In genomic region chr17:12300896-12301706, GRCm38 (mm10) we compare ENCODE assay signal across 9 mouse cellular contexts. TPM values are rescaled to one million over a fixed set of nuclear protein-coding genes. Genes with fewer than 3 reads are reported as not detected.
DNase-seq lines count a peak whose midpoint lies in the region; ATAC-seq and TF ChIP-seq lines count a peak whose summit lies in the region.
"Had no signal": no experiment of that assay in that cellular context is flagged by ENCODE, and none has a peak within 500 bp of the region (broad histone marks: within the 10 kb centered on the region; RNA-seq: fewer than 3 reads in every experiment).

No protein-coding gene starts in this region.

- ATAC-seq in limb, embryonic 14.5 days (ENCODE audit: low FRiP score, low read depth), result peak; percentile 63; the same call in 1 of the 2 replicates
- ATAC-seq in monocyte, adult 5-6 weeks (replicated peaks; ENCODE audit: insufficient number of reproducible peaks, low FRiP score, low TSS enrichment, poor library complexity, severe bottlenecking), result peak; percentile 44; the same call in 1 of the 2 replicates

- DNase-seq in ovary, postnatal 36 days (ENCODE audit: low spot score), result peak; percentile 38
- DNase-seq in ovary, adult 18-20 months (ENCODE audit: low spot score), result no peak
- peak; percentile 69 to 83 for DNase-seq in cerebellum, postnatal 10 days
- DNase-seq in heart, postnatal 4 days, result peak; percentile 69
- DNase-seq in limb, embryonic 14.5 days (ENCODE audit: low spot score), result no peak
- peak; percentile 79 for DNase-seq in thymus, postnatal 36 days
- DNase-seq in layer of hippocampus, adult 18-20 months (ENCODE audit: low spot score in 2 of 2), result no peak

- H3K9me3 ChIP-seq in limb, embryonic 14.5 days (ENCODE audit: control insufficient read depth, low read length), result no peaks in the 10 kb centered on the region
- H3K9me3 ChIP-seq: embryonic facial prominence, embryonic 13.5 days had no signal

- H3K4me1 ChIP-seq in limb, embryonic 14.5 days (ENCODE audit: control insufficient read depth, insufficient read depth, low read length), result peaks cover 19% of the 10 kb centered on the region

- WGBS in limb, embryonic 14.5 days, result 35% methylated on average over 3 of the region's 3 CpGs

- no peak overlapping the region for H3K4me2 ChIP-seq in limb, embryonic 14.5 days (replicated peaks; ENCODE audit: low read depth, low read length, severe bottlenecking)
- H3K4me2 ChIP-seq: embryonic facial prominence, embryonic 13.5 days had no signal

- H3K9ac ChIP-seq in limb, embryonic 14.5 days (ENCODE audit: low read depth, low read length, severe bottlenecking), result no peak overlapping the region
- H3K9ac ChIP-seq: embryonic facial prominence, embryonic 13.5 days had no signal

- no peaks in the 10 kb centered on the region for H3K36me3 ChIP-seq in limb, embryonic 14.5 days (ENCODE audit: control insufficient read depth, insufficient read depth, low read length)
- H3K36me3 ChIP-seq: embryonic facial prominence, embryonic 13.5 days had no signal

- H3K27me3 ChIP-seq in limb, embryonic 14.5 days (ENCODE audit: control insufficient read depth, insufficient read depth, low read length), result no peaks in the 10 kb centered on the region
- H3K27me3 ChIP-seq: embryonic facial prominence, embryonic 13.5 days had no signal

- no peak for TF ChIP-seq POLR2A in limb, embryonic 14.5 days (IDR thresholded peaks at IDR 0.05; ENCODE audit: borderline replicate concordance, extremely low read depth, insufficient read depth, insufficient read length)

- H3K4me3 ChIP-seq in limb, embryonic 14.5 days (replicated peaks; ENCODE audit: low read length), result no peak overlapping the region
- H3K4me3 ChIP-seq: embryonic facial prominence, embryonic 13.5 days had no signal

- no peak overlapping the region for H3K27ac ChIP-seq in limb, embryonic 14.5 days (replicated peaks; ENCODE audit: low read depth, low read length)
- H3K27ac ChIP-seq: embryonic facial prominence, embryonic 13.5 days had no signal

RNA-seq across cellular contexts. Expression of gene Map3k4, which starts 17.5 kb away (rescaled TPM):
- 10 to 100 TPM; 34.4 to 41.5 TPM for total RNA-seq in heart, postnatal 4 days (2021)
- polyA plus RNA-seq in limb, embryonic 14.5 days (2012; rRNA removed), result 28.6 and 28.9 TPM in 2 replicates
- polyA plus RNA-seq in limb, embryonic 14.5 days (2014; fragmentation: Nextera tagmentation; extraction: Ambion mirVana), result 36.4 and 38.8 TPM in 2 replicates
- 20.8 to 45.9 TPM (median 22.8 TPM) in 3 replicates for total RNA-seq in monocyte, adult 5-6 weeks (2017)
- 10 to 100 TPM; 64.3 to 65.9 TPM for total RNA-seq in layer of hippocampus, adult 18-20 months (2021)

Comparison
In these comparisons a context has a peak if more than half of its experiments do, and no peak if none do; other contexts are left out.
1. DNase-seq: peak in ovary, postnatal 36 days (single experiment), cerebellum, postnatal 10 days (2 of 2), heart, postnatal 4 days (single experiment) and thymus, postnatal 36 days (2 of 2); none in ovary, adult 18-20 months (single experiment), limb, embryonic 14.5 days (single experiment) and layer of hippocampus, adult 18-20 months (0 of 2).